Mouse (Mus musculus): Measurements from ENCODE around the gene Ier3. TPM values are rescaled to one million over a fixed set of nuclear protein-coding genes. Genes with fewer than 3 reads are reported as not detected.

The Ier3 gene
- polyA plus RNA-seq, 1 experiment from 2014 or later = 2.7 TPM

GRCm38 (mm10) chr17:35796835-35797234, 24.6 kb upstream of the Ier3 start:
- H3K9me3 ChIP-seq (replicated peaks; ENCODE audit: control insufficient read depth, low read length) = no peaks in the 10 kb centered on the region
- DNase-seq (ENCODE audit: low spot score) = no peak
- no peaks in the 10 kb centered on the region for H3K4me1 ChIP-seq (ENCODE audit: control insufficient read depth, insufficient read depth, low read length)
- no peak overlapping the region for H3K4me2 ChIP-seq (ENCODE audit: low read depth, low read length)
- no peaks in the 10 kb centered on the region for H3K36me3 ChIP-seq (replicated peaks; ENCODE audit: control insufficient read depth, insufficient read depth, low read depth, low read length)
- WGBS = 70% methylated on average over 5 of the region's 5 CpGs
- H3K27me3 ChIP-seq (ENCODE audit: control insufficient read depth, insufficient read depth, low read length) = no peaks in the 10 kb centered on the region; the same call in 1 of the 2 replicates
- no peak overlapping the region for H3K27ac ChIP-seq (replicated peaks; ENCODE audit: low read depth, low read length)
- no peak overlapping the region for H3K4me3 ChIP-seq (ENCODE audit: low read depth, low read length)
- H3K9ac ChIP-seq (replicated peaks; ENCODE audit: low read length) = no peak overlapping the region
- ATAC-seq (replicated peaks; ENCODE audit: insufficient number of reproducible peaks, low FRiP score, low TSS enrichment, low read depth) = no peak

GRCm38 (mm10) chr17:35800905-35801304, 20.6 kb upstream of the Ier3 start:
- Histone ChIP-seq H3K4me3 (ENCODE audit: low read depth, low read length) (no peak overlapping the region), H3K4me1 (ENCODE audit: control insufficient read depth, insufficient read depth, low read length) (no peaks in the 10 kb centered on the region), H3K27ac (replicated peaks; ENCODE audit: low read depth, low read length) (no peak overlapping the region), H3K9me3 (replicated peaks; ENCODE audit: control insufficient read depth, low read length) (no peaks in the 10 kb centered on the region), H3K36me3 (replicated peaks; ENCODE audit: control insufficient read depth, insufficient read depth, low read depth, low read length) (no peaks in the 10 kb centered on the region), H3K9ac (replicated peaks; ENCODE audit: low read length) (no peak overlapping the region), H3K4me2 (ENCODE audit: low read depth, low read length) (no peak overlapping the region), H3K27me3 (ENCODE audit: control insufficient read depth, insufficient read depth, low read length) (no peaks in the 10 kb centered on the region; the same call in 1 of the 2 replicates)
- DNase-seq (ENCODE audit: low spot score) (no peak), ATAC-seq (replicated peaks; ENCODE audit: insufficient number of reproducible peaks, low FRiP score, low TSS enrichment, low read depth) (no peak)
- WGBS = 78% methylated on average over 2 of the region's 2 CpGs

- no peak overlapping the region for H3K4me2 ChIP-seq (ENCODE audit: low read depth, low read length)
- no peaks in the 10 kb centered on the region for H3K36me3 ChIP-seq (replicated peaks; ENCODE audit: control insufficient read depth, insufficient read depth, low read depth, low read length)
- no peak overlapping the region for H3K9ac ChIP-seq (replicated peaks; ENCODE audit: low read length)
- 46% methylated on average over 6 of the region's 6 CpGs for WGBS
- H3K4me3 ChIP-seq (ENCODE audit: low read depth, low read length) = no peak overlapping the region
- H3K9me3 ChIP-seq (replicated peaks; ENCODE audit: control insufficient read depth, low read length) = no peaks in the 10 kb centered on the region
- no peak for DNase-seq (ENCODE audit: low spot score)
- H3K27ac ChIP-seq (replicated peaks; ENCODE audit: low read depth, low read length) = no peak overlapping the region
- H3K27me3 ChIP-seq (ENCODE audit: control insufficient read depth, insufficient read depth, low read length) = no peaks in the 10 kb centered on the region; the same call in 1 of the 2 replicates
- ATAC-seq (replicated peaks; ENCODE audit: insufficient number of reproducible peaks, low FRiP score, low TSS enrichment, low read depth) = no peak
- H3K4me1 ChIP-seq (ENCODE audit: control insufficient read depth, insufficient read depth, low read length) = no peaks in the 10 kb centered on the region
These were observed 18.5 kb upstream of the Ier3 start for GRCm38 (mm10) chr17:35803020-35803419.

GRCm38 (mm10) chr17:35803858-35804399, 17.6 kb upstream of the Ier3 start:
- Histone ChIP-seq H3K27me3 (ENCODE audit: control insufficient read depth, insufficient read depth, low read length) (no peaks in the 10 kb centered on the region), H3K27ac (replicated peaks; ENCODE audit: low read depth, low read length) (no peak overlapping the region), H3K4me3 (ENCODE audit: low read depth, low read length) (no peak overlapping the region), H3K9me3 (replicated peaks; ENCODE audit: control insufficient read depth, low read length) (no peaks in the 10 kb centered on the region), H3K4me2 (ENCODE audit: low read depth, low read length) (no peak overlapping the region), H3K9ac (replicated peaks; ENCODE audit: low read length) (no peak overlapping the region), H3K36me3 (replicated peaks; ENCODE audit: control insufficient read depth, insufficient read depth, low read depth, low read length) (no peaks in the 10 kb centered on the region), H3K4me1 (ENCODE audit: control insufficient read depth, insufficient read depth, low read length) (no peaks in the 10 kb centered on the region)
- 91% methylated on average over 4 of the region's 4 CpGs for WGBS
- ATAC-seq (replicated peaks; ENCODE audit: insufficient number of reproducible peaks, low FRiP score, low TSS enrichment, low read depth) (no peak), DNase-seq (ENCODE audit: low spot score) (no peak)

- no peaks in the 10 kb centered on the region for H3K4me1 ChIP-seq (ENCODE audit: control insufficient read depth, insufficient read depth, low read length)
- no peak for ATAC-seq (replicated peaks; ENCODE audit: insufficient number of reproducible peaks, low FRiP score, low TSS enrichment, low read depth)
- DNase-seq (ENCODE audit: low spot score) = no peak
- no peaks in the 10 kb centered on the region for H3K36me3 ChIP-seq (replicated peaks; ENCODE audit: control insufficient read depth, insufficient read depth, low read depth, low read length)
- no peak overlapping the region for H3K9ac ChIP-seq (replicated peaks; ENCODE audit: low read length)
- H3K27ac ChIP-seq (replicated peaks; ENCODE audit: low read depth, low read length) = no peak overlapping the region
- no peak overlapping the region for H3K4me3 ChIP-seq (ENCODE audit: low read depth, low read length)
- H3K27me3 ChIP-seq (ENCODE audit: control insufficient read depth, insufficient read depth, low read length) = no peaks in the 10 kb centered on the region
- H3K9me3 ChIP-seq (replicated peaks; ENCODE audit: control insufficient read depth, low read length) = no peaks in the 10 kb centered on the region
- no peak overlapping the region for H3K4me2 ChIP-seq (ENCODE audit: low read depth, low read length)
- WGBS = 74% methylated on average over 9 of the region's 9 CpGs
These were observed 13.4 kb upstream of the Ier3 start for GRCm38 (mm10) chr17:35808073-35808472.

GRCm38 (mm10) chr17:35809395-35809794, 12.1 kb upstream of the Ier3 start:
- Histone ChIP-seq H3K9me3 (replicated peaks; ENCODE audit: control insufficient read depth, low read length) (no peaks in the 10 kb centered on the region), H3K4me3 (ENCODE audit: low read depth, low read length) (no peak overlapping the region), H3K9ac (replicated peaks; ENCODE audit: low read length) (no peak overlapping the region), H3K27me3 (ENCODE audit: control insufficient read depth, insufficient read depth, low read length) (no peaks in the 10 kb centered on the region), H3K4me1 (ENCODE audit: control insufficient read depth, insufficient read depth, low read length) (no peaks in the 10 kb centered on the region), H3K4me2 (ENCODE audit: low read depth, low read length) (no peak overlapping the region), H3K27ac (replicated peaks; ENCODE audit: low read depth, low read length) (no peak overlapping the region), H3K36me3 (replicated peaks; ENCODE audit: control insufficient read depth, insufficient read depth, low read depth, low read length) (no peaks in the 10 kb centered on the region)
- DNase-seq (ENCODE audit: low spot score) = no peak
- no peak for ATAC-seq (replicated peaks; ENCODE audit: insufficient number of reproducible peaks, low FRiP score, low TSS enrichment, low read depth)
- WGBS = 91% methylated on average over 11 of the region's 11 CpGs

- Histone ChIP-seq H3K27ac (replicated peaks; ENCODE audit: low read depth, low read length) (no peak overlapping the region), H3K4me3 (ENCODE audit: low read depth, low read length) (no peak overlapping the region), H3K27me3 (ENCODE audit: control insufficient read depth, insufficient read depth, low read length) (no peaks in the 10 kb centered on the region), H3K9ac (replicated peaks; ENCODE audit: low read length) (no peak overlapping the region), H3K4me2 (ENCODE audit: low read depth, low read length) (no peak overlapping the region), H3K9me3 (replicated peaks; ENCODE audit: control insufficient read depth, low read length) (no peaks in the 10 kb centered on the region), H3K4me1 (ENCODE audit: control insufficient read depth, insufficient read depth, low read length) (no peaks in the 10 kb centered on the region), H3K36me3 (replicated peaks; ENCODE audit: control insufficient read depth, insufficient read depth, low read depth, low read length) (no peaks in the 10 kb centered on the region)
- 86% methylated on average over 5 of the region's 5 CpGs for WGBS
- DNase-seq (ENCODE audit: low spot score) (no peak), ATAC-seq (replicated peaks; ENCODE audit: insufficient number of reproducible peaks, low FRiP score, low TSS enrichment, low read depth) (no peak)
These were observed 10.4 kb upstream of the Ier3 start for GRCm38 (mm10) chr17:35810900-35811648.

- no peak overlapping the region for H3K4me3 ChIP-seq (ENCODE audit: low read depth, low read length)
- H3K27me3 ChIP-seq (ENCODE audit: control insufficient read depth, insufficient read depth, low read length) = no peaks in the 10 kb centered on the region
- H3K36me3 ChIP-seq (replicated peaks; ENCODE audit: control insufficient read depth, insufficient read depth, low read depth, low read length) = no peaks in the 10 kb centered on the region
- H3K9ac ChIP-seq (replicated peaks; ENCODE audit: low read length) = no peak overlapping the region
- no peaks in the 10 kb centered on the region for H3K9me3 ChIP-seq (replicated peaks; ENCODE audit: control insufficient read depth, low read length)
- H3K4me2 ChIP-seq (ENCODE audit: low read depth, low read length) = no peak overlapping the region
- WGBS = 69% methylated on average over 5 of the region's 5 CpGs
- DNase-seq (ENCODE audit: low spot score) (no peak), ATAC-seq (replicated peaks; ENCODE audit: insufficient number of reproducible peaks, low FRiP score, low TSS enrichment, low read depth) (no peak)
- H3K27ac ChIP-seq (replicated peaks; ENCODE audit: low read depth, low read length) = no peak overlapping the region
- peaks cover 3% of the 10 kb centered on the region; the same call in 1 of the 2 replicates for H3K4me1 ChIP-seq (ENCODE audit: control insufficient read depth, insufficient read depth, low read length)
These were observed 9.2 kb upstream of the Ier3 start for GRCm38 (mm10) chr17:35812307-35812706.

Data from embryonic facial prominence, embryonic 11.5 days (tissue).